Mouse (Mus musculus) midbrain, embryonic 12.5 days (tissue): ENCODE results near the gene Mamdc4. TPM values are rescaled to one million over a fixed set of nuclear protein-coding genes. Genes with fewer than 3 reads are reported as not detected.
A peak's percentile ranks its signal among the peaks of the same experiment; 100 is the strongest.

Source experiments
- ATAC-seq: fragments of 200-750 bp; cut with Nextera tagmentation; 2 replicates; pipeline ENCODE4 v1.8.0; 2017; ENCODE audit warnings: low read depth, moderate TSS enrichment, moderate library complexity; ENCODE audit not compliant: low FRiP score
- H3K27ac ChIP-seq: fragments of 300-500 bp; sonication (generic); replicated peaks from 2 replicates; pipeline ENCODE4 v1.5.1; 2016; ENCODE audit warnings: mild to moderate bottlenecking
- H3K27me3 ChIP-seq: fragments of 300-500 bp; sonication (generic); 2 replicates; pipeline ENCODE4 v1.6.1; 2016; ENCODE audit warnings: mild to moderate bottlenecking
- H3K36me3 ChIP-seq: fragments of 300-500 bp; sonication (generic); 2 replicates; pipeline ENCODE4 v1.6.1; 2016
- H3K4me1 ChIP-seq: fragments of 300-500 bp; sonication (generic); 2 replicates; pipeline ENCODE4 v1.6.1; 2016
- H3K4me2 ChIP-seq: fragments of 300-500 bp; sonication (generic); replicated peaks from 2 replicates; pipeline ENCODE4 v1.6.1; 2016; ENCODE audit warnings: mild to moderate bottlenecking, moderate library complexity
- H3K4me3 ChIP-seq: fragments of 300-500 bp; sonication (generic); 2 replicates; pipeline ENCODE4 v1.5.1; 2016; ENCODE audit warnings: mild to moderate bottlenecking
- H3K9ac ChIP-seq: fragments of 300-500 bp; sonication (generic); replicated peaks from 2 replicates; pipeline ENCODE4 v1.6.1; 2016; ENCODE audit warnings: mild to moderate bottlenecking, moderate library complexity
- H3K9me3 ChIP-seq: fragments of 300-500 bp; sonication (generic); 2 replicates; pipeline ENCODE4 v1.6.1; 2016; ENCODE audit warnings: mild to moderate bottlenecking
- WGBS: fragments of 180-500 bp; shearing (Covaris S2); methylation state at CpG from one replicate; pipeline ENCODE4 v1.1.7; 2016; 5-methylcytosine and 5-hydroxymethylcytosine counted together
- polyA plus RNA-seq: library from polyadenylated mRNA; unstranded; fragments of >200 nt; fragmentation: Nextera tagmentation; extraction: Ambion mirVana; gene quantifications from 2 replicates; pipeline ENCODE4 v1.2.1, GENCODE M21; 2016

Gene Mamdc4
- polyA plus RNA-seq, 1 experiment from 2014 or later, result 5.1 TPM

GRCm38 (mm10) chr2:25598749-25599148, 24.1 kb upstream of the Mamdc4 start:
- no peaks in the 10 kb centered on the region for H3K4me1 ChIP-seq
- H3K9me3 ChIP-seq, result no peaks in the 10 kb centered on the region
- H3K36me3 ChIP-seq, result peaks cover 80% of the 10 kb centered on the region
- no peak overlapping the region for H3K27ac ChIP-seq
- H3K4me3 ChIP-seq, result no peak overlapping the region
- ATAC-seq, result no peak
- H3K27me3 ChIP-seq, result no peaks in the 10 kb centered on the region
- WGBS, result 90% methylated on average over 1 of the region's 1 CpGs
- H3K9ac ChIP-seq, result no peak overlapping the region
- H3K4me2 ChIP-seq, result no peak overlapping the region

GRCm38 (mm10) chr2:25596765-25597510, 22.3 kb upstream of the Mamdc4 start:
- Histone ChIP-seq H3K9me3 (no peaks in the 10 kb centered on the region), H3K36me3 (peaks cover 94% of the 10 kb centered on the region), H3K27me3 (no peaks in the 10 kb centered on the region), H3K9ac (no peak overlapping the region), H3K4me3 (no peak overlapping the region), H3K4me2 (no peak overlapping the region), H3K4me1 (no peaks in the 10 kb centered on the region), H3K27ac (no peak overlapping the region)
- WGBS, result 98% methylated on average over 5 of the region's 5 CpGs
- ATAC-seq, result no peak

DNA sequence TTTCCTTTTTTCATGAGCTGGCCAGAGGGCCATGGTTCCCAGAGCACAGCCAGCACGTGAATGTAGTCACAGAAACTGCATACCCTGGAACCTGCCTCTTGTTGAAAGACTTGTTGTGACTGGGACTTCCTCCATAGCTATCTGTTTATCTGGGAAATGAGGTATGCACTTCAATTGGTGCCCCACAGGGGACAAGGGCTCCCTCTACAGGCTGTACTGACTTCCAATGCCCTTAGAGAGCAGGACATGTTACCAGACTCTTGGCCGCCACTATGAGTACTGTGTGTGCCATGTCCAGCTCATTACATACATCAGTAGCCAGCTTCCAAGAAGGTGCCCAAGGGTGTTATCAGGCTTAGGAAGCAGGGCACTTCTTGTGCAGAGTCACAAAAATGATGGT, 17.2 kb upstream of the Mamdc4 start:
- Histone ChIP-seq H3K27ac (no peak overlapping the region), H3K9ac (no peak overlapping the region), H3K4me2 (no peak overlapping the region), H3K9me3 (no peaks in the 10 kb centered on the region), H3K27me3 (no peaks in the 10 kb centered on the region), H3K36me3 (peaks cover 87% of the 10 kb centered on the region), H3K4me1 (no peaks in the 10 kb centered on the region), H3K4me3 (no peak overlapping the region)
- no peak for ATAC-seq
- WGBS, result 89% methylated on average over 2 of the region's 2 CpGs

DNA sequence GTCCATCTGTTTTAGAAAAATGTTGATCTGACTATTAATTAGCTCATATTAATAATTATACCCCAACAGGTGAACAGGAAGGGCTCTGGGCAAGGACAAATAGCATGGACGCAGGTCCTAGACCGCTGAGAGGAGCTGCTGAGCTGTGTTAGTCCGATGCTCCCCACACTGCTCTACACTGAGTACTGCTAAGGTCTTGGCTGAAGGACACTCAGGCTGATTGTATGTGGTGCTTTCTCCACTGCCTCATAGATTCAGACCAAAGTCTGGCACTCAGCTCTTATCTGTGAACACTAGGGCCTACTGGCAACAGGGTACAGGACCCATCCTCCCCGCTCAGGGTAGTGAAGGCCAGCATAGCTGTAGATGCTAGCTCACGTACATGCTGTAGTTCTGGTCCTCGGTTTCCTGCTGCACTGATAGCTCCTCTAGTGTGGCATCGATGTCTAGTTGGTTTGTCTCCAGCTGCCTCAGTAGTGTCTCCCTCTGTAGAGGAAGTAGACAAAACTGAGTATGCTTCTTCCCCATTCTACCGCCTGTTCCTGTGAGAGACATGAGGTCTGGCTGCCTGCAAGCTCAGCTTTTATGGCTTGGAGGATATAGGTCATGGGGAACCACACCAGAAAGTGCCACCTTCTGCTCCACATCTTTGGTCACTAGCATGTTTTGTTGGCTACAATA, 13.7 kb upstream of the Mamdc4 start:
- H3K36me3 ChIP-seq, result peaks cover 90% of the 10 kb centered on the region
- no peak overlapping the region for H3K27ac ChIP-seq
- no peak overlapping the region for H3K4me3 ChIP-seq
- H3K9ac ChIP-seq, result no peak overlapping the region
- 93% methylated on average over 8 of the region's 8 CpGs for WGBS
- H3K27me3 ChIP-seq, result no peaks in the 10 kb centered on the region
- no peaks in the 10 kb centered on the region for H3K4me1 ChIP-seq
- H3K9me3 ChIP-seq, result no peaks in the 10 kb centered on the region
- H3K4me2 ChIP-seq, result no peak overlapping the region
- ATAC-seq, result no peak

DNA sequence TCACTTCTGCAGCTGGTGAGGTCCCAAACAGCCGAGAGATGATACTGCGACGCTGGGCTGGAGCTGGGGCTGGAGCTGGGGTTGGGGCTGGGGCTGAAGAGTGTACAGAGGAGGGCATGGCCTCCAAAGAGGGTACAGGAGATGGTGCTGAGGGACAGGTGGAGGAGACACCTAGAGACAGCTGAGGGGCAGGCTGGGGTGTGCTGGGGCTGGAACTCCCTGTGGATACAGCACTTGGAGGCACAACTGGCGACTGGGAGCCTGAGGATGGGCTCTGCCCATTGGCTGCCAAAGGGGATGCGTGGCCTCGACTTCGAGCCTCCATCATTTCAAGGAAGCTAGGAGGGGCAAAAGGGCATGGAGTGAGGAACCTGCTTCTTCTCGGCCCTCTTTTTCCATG, 12.6 kb upstream of the Mamdc4 start:
- Histone ChIP-seq H3K9ac (no peak overlapping the region), H3K27me3 (no peaks in the 10 kb centered on the region; the same call in 1 of the 2 replicates), H3K9me3 (no peaks in the 10 kb centered on the region), H3K36me3 (peaks cover 85% of the 10 kb centered on the region), H3K4me2 (no peak overlapping the region), H3K4me3 (no peak overlapping the region), H3K27ac (no peak overlapping the region), H3K4me1 (peaks cover 7% of the 10 kb centered on the region)
- ATAC-seq, result no peak
- 89% methylated on average over 8 of the region's 8 CpGs for whole genome bisulfite sequencing

DNA sequence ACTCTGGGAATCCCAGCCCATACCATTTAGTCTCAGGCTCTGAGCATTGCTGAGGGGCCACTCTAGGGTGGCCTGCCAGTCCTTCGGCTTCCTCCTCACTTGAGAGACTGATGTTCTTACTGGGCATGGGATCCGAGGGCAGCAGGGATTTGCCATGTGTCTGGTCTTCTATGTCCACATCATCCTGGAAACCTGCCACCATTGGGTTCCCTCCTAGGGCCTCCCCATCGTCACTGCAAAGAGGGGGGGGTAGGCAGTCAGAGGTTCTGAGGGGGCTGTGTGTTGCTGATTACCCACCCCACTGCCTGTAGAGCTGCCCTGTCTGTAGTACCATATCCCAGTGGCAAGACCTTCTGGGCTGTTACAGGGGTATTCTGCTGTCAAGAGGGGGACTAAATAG, 11.0 kb upstream of the Mamdc4 start:
- no peak overlapping the region for H3K9ac ChIP-seq
- peaks cover 18% of the 10 kb centered on the region for H3K4me1 ChIP-seq
- ATAC-seq, result no peak
- no peak overlapping the region for H3K4me3 ChIP-seq
- peaks cover 68% of the 10 kb centered on the region for H3K36me3 ChIP-seq
- H3K27ac ChIP-seq, result no peak overlapping the region
- H3K9me3 ChIP-seq, result no peaks in the 10 kb centered on the region
- WGBS, result 90% methylated on average over 3 of the region's 3 CpGs
- H3K4me2 ChIP-seq, result no peak overlapping the region
- H3K27me3 ChIP-seq, result peaks cover 9% of the 10 kb centered on the region

- peaks cover 19% of the 10 kb centered on the region for H3K4me1 ChIP-seq
- 84% methylated on average over 4 of the region's 4 CpGs for WGBS
- no peak overlapping the region for H3K4me3 ChIP-seq
- H3K27me3 ChIP-seq, result peaks cover 16% of the 10 kb centered on the region
- no peak for ATAC-seq
- H3K9ac ChIP-seq, result no peak overlapping the region
- peaks cover 61% of the 10 kb centered on the region for H3K36me3 ChIP-seq
- H3K9me3 ChIP-seq, result no peaks in the 10 kb centered on the region
- no peak overlapping the region for H3K27ac ChIP-seq
- no peak overlapping the region for H3K4me2 ChIP-seq
These were observed 10.2 kb upstream of the Mamdc4 start for GRCm38 (mm10) chr2:25584856-25585255.

GRCm38 (mm10) chr2:25584152-25584551, 9.5 kb upstream of the Mamdc4 start:
- Histone ChIP-seq H3K36me3 (peaks cover 56% of the 10 kb centered on the region), H3K4me2 (no peak overlapping the region), H3K4me1 (peaks cover 26% of the 10 kb centered on the region), H3K9ac (no peak overlapping the region), H3K9me3 (no peaks in the 10 kb centered on the region), H3K27ac (no peak overlapping the region), H3K27me3 (peaks cover 23% of the 10 kb centered on the region), H3K4me3 (no peak overlapping the region)
- 92% methylated on average over 3 of the region's 3 CpGs for WGBS
- ATAC-seq, result no peak

DNA sequence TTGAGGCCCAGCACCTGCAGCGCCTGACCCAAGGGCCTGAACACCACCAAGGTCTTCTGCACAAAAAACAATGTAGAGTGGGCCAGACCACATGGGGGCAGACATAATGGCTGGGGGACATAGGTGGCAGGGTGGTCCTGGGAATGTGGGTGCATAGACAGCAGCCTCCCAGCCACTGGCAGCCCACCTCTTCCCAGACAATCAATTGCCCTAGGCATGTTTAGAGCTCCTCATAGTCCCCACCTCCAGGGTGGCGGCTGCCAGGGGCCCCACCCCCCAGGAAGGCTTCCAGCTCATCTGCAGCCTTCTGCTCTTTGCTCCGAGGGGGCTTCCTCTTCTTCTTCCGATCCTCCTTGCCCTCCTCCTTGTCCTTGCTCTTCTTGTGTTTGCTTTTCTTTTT, 8.9 kb upstream of the Mamdc4 start:
- Histone ChIP-seq H3K9me3 (no peaks in the 10 kb centered on the region), H3K27ac (no peak overlapping the region), H3K4me2 (no peak overlapping the region), H3K27me3 (peaks cover 29% of the 10 kb centered on the region), H3K9ac (no peak overlapping the region), H3K36me3 (peaks cover 55% of the 10 kb centered on the region), H3K4me3 (no peak overlapping the region), H3K4me1 (peaks cover 27% of the 10 kb centered on the region)
- no peak for ATAC-seq
- 77% methylated on average over 4 of the region's 4 CpGs for WGBS

DNA sequence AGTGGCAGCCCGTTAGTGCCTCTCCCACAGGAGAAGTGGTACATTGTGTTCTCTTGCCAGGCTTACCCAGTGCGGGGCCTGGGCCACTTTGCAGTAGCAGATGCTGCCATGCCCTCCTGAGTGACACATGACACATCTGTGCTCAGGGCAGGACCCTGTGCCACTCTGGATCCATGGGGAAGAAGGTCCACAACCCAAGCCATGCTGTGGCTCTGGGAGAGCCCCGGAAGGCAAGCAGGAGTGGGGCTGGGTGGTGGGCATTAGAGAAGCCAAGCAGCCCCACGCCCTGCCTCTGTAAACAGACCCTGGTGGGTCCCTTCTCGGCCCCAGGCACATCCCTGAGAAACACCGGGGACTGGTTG, 8.5 kb upstream of the Mamdc4 start:
- Histone ChIP-seq H3K36me3 (peaks cover 50% of the 10 kb centered on the region), H3K9me3 (no peaks in the 10 kb centered on the region), H3K4me2 (no peak overlapping the region), H3K9ac (no peak overlapping the region), H3K27ac (no peak overlapping the region), H3K4me3 (no peak overlapping the region), H3K4me1 (peaks cover 31% of the 10 kb centered on the region), H3K27me3 (peaks cover 34% of the 10 kb centered on the region)
- ATAC-seq, result no peak
- WGBS, result 84% methylated on average over 6 of the region's 6 CpGs

GRCm38 (mm10) chr2:25582466-25583119, 7.9 kb upstream of the Mamdc4 start:
- peaks cover 37% of the 10 kb centered on the region for H3K4me1 ChIP-seq
- H3K9me3 ChIP-seq, result no peaks in the 10 kb centered on the region
- 60% methylated on average over 12 of the region's 12 CpGs for WGBS
- H3K9ac ChIP-seq, result no peak overlapping the region
- peaks cover 39% of the 10 kb centered on the region for H3K27me3 ChIP-seq
- H3K27ac ChIP-seq, result no peak overlapping the region
- no peak for ATAC-seq
- H3K36me3 ChIP-seq, result peaks cover 45% of the 10 kb centered on the region
- no peak overlapping the region for H3K4me3 ChIP-seq
- H3K4me2 ChIP-seq, result no peak overlapping the region; the same call in 1 of the 2 replicates

DNA sequence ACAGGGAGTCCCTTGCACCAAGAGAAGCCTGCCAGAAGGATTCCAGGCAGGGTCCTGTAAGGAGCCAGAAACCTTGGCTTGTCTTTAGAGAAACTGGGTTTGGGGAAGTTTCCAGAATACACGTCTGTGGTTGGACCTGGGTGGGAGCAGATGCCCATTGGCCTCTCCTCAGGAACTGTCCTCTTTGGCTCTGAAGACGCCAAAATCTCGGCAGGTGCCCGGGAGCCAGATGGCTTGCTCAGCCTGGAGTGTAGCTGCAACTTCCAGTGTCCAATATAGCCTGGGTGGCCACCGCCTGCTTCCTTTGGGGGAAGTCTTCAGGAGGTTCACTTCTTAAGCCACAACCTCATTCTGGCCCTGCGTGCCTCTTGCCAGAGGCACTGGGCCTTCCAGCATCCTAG, 7.3 kb upstream of the Mamdc4 start:
- WGBS, result 27% methylated on average over 6 of the region's 6 CpGs
- H3K27ac ChIP-seq, result no peak overlapping the region
- H3K27me3 ChIP-seq, result peaks cover 46% of the 10 kb centered on the region
- H3K4me2 ChIP-seq, result peak overlapping the region; percentile 68
- peaks cover 38% of the 10 kb centered on the region for H3K36me3 ChIP-seq
- no peak for ATAC-seq
- H3K4me3 ChIP-seq, result no peak overlapping the region; the same call in 1 of the 2 replicates
- H3K9ac ChIP-seq, result no peak overlapping the region
- H3K4me1 ChIP-seq, result peaks cover 42% of the 10 kb centered on the region
- no peaks in the 10 kb centered on the region for H3K9me3 ChIP-seq
